Mouse (Mus musculus): ENCODE data around the gene Gm7029. TPM values are rescaled to one million over a fixed set of nuclear protein-coding genes. Genes with fewer than 3 reads are reported as not detected.

Gene Gm7029
- not detected in 2 replicates for polyA plus RNA-seq (2015; fragmentation: Nextera tagmentation; extraction: Ambion mirVana)

DNA sequence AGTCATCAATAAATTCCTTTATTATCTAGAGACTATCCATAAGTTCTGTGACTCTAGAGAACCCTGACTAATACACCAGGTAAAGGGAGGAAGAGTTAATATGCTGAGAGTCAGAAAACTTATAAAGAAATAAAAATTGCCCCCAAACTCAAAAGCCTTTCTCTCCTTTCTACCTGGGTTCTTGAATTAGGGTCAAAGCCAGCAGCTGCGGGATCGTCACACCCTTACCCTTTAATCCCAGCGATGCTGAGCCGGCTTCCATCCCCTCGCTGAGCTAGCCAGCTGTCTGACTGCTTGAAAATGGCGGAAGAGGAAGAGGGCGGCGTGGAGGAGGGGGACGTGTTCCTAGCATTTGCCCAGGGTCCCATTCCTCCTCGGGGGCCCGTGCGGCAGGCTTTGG lies at the start of gene Gm7029:
Gm7029 (plus strand) TSS at position 301 of the 400 bp plus-strand sequence.

DNA sequence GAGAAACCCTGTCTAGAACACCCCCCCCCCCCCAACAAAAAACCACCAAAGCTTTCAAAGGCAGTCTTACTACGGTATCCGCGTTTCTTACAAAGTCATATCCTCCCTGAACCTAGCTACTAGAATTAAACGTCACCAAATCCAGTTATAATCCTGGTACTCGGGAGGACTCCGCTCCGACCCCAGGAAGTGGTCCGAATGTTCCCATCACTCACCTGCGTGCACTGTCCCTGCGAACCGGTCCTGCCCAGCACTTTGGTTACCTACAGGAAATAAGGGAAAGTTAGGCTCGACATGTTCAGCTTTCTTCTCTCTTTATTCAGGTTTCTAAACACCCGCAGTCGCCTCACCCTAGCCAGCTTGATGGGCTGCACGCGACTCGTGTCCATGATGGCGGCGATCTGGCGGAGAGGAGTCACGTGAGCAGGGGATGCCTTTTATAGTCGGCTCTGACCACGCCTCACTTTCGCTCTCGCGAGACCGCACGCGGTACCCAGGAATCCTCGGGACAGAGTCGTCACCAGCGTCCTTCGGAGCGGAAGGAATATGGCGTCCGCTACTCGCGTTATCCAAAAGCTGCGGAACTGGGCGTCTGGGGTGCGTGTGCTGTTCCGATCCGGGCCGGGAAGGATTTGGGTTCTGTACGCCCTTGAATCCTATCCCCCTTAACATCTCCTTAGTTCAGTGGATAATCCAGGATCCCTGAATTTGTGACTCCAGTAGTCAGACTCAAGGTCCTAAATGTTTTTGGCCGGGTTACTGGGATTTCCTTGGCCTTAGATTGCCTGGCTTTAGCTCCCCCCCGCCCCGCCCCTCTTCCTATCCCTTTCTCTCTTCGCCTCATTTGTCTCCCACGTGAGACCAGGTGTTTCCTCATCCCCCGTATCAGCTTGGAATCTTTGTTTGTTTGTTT lies 49.3 kb upstream of the Gm7029 start, which contains the start of the genes Rps28 and Ndufa7:
Rps28 (minus strand) TSS at position 479 of the 913 bp plus-strand sequence.
Ndufa7 (plus strand) TSS at position 489 of the 913 bp plus-strand sequence.

DNA sequence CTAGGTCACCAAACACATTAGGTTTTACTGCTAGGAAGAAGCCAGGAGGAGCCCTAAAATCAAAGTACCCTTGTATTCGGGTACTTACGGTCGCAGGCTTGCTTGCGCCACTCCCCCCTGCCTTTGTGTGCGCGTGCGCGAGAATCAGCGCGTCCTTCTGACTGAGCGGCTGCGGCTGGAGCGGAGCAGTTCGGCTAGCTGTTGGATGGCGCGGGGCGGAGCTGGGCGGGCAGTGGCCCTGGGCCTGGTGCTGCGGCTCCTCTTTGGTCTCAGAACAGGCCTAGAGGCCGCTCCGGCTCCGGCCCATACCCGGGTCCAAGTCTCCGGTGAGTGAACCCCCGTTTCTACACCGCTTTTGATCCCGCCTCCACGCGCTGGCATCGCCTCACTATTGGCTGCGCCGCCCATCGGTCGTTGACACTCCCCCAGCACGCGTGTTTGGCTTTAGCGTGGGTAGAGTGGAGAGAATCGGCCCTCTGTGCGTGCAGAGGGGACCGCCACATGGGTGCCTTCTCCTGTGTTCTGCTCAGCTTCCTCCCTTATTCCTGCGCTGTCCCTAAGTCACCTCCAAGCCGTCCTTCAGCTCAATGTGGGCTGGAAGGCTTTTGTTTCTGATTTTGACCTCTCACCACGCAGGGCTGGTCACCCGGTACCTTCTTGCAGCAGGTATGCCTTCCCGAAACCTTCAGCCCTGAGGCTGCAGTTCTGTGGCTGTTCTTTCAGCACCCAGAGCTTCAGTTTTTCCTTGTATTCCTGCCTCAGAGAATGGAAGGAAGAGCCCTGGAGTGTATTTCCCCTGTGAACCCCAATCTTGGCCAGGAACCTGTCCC lies 30.5 kb upstream of the Gm7029 start, which contains the start of gene Cd320:
Cd320 (plus strand) TSS at position 126 of the 830 bp plus-strand sequence.

DNA sequence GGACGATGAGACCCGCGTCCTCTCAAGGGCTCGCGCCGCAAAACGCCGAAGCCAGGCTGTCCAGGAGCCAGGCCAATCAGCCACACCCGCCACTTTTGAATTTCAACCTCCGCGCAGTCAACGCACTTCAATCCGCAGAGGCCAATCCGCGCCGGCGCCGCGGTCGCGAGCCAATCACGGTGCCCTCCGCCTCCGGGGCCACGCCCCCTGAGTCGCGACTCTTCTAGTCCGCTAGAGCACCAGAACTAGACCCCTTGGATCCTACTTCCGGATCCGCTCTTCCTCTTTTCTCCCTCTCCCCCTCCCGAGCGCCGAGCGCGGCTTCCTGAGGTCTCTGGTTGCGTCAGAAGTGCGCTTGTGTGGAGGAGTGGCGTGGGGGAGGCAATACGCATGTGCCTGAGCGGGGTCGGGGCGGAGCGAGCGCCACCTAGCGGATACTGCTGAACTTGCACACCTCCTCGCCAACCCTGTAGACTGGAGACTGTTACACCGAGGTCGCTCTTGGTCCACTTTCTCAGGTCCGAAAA lies 17.0 kb downstream of the Gm7029 start, which contains the start of gene Kifc1:
Kifc1 (minus strand) TSS at position 129 of the 527 bp plus-strand sequence.

DNA sequence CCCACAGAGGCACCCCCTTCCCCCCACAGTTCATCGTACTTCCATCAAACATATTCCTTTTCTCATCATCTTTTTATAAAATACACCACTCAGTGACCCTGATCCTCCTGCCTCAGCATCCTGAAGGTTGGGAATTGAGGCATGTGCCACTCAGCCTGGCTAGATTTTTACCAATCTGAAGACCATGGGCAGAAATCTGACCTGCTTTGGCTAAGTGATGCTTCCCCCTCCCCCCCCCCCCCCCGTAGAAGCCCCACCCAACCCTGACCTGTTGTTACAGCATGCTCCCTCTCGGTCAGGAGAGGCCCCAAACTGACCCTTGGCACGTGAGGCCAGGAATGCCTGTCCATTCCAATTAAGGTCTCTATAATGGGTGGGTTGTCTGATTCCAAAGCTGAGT lies 31.2 kb downstream of the Gm7029 start, which contains the start of gene Platr17:
Platr17 (plus strand) TSS at position 301 of the 400 bp plus-strand sequence.

DNA sequence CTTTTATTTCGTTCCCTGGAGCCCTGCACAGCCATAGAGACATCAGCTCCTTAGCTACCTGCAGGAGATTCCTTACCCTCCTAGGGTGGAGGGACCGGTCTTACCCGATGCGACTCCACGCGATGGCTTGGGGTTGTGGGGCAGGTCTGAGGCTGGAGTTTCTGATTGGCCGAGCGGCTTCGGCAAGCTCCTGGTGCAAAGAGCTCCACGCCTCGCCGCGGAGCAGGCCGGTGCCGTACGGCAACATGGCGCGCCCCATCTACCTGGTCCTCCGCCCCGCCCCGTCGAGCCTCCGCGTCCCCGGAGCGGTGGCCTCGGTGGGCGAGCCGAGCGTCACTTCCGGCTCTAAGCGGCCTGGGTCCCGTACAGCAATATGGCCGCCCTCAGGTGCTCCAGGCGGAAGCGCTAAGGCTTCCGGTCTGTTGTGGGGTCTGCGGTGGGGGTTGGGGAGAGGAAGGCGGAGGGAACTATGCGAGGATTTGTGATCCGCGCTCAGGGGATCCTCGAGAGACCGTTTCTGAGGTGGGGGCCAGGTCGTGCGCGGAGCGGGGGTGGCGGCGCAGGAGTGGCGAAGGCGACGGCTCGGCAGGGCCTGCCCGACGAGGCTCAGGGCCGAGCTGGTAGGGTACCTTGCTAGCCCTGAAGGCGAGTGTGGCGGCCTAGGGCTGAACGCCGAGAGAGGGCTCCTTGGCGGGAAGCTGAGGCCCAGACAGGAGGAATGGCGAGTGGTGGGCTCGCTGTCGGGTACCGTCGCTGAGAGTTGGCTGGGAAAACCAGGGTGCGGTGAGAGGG lies 35.6 kb downstream of the Gm7029 start, which contains the start of gene Daxx:
Daxx (plus strand) TSS at position 338 of the 792 bp plus-strand sequence.

DNA sequence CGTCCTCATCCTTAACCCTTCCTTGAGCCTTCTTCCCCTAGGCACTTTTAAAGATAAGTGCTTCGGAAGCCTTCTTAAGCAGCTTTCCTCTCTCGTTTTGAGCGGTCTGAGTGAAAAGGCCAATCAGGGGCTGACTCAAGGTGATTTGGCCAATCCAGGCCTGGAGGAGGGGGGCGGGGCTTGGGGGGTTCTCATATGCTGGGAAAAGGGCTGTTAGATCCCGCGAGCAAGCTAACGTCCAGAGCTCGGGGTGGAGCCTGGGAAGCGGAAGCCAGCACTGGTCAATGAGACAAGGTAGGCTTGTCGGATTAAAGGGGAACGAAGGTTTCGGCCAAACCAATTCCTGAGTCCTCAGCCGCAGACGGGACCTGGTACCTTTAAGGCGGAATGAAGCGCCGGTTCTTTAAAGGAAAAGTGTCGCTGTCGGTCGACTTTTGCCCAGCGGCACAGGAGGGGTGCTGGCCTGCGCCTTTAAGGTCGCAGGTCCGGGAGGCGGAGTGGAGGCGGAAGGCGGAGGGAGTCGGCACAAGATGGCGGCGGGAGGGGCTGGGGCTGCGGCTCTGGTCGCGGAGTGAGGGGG lies 42.1 kb downstream of the Gm7029 start, which contains the start of the genes Tapbp and Zbtb22:
Tapbp (plus strand) TSS at position 229 of the 580 bp plus-strand sequence.
Zbtb22 (plus strand) TSS at position 234 of the 580 bp plus-strand sequence.

Small RNAs within 50 kb of the gene (microRNA-seq; reads per million reads assigned to microRNA genes)
- not detected for gene Gm27740 (ENCODE audit: borderline replicate concordance, insufficient number of aligned reads)

Other genes with a start within 250 kb of the Gm7029 start
- 32.0 and 42.3 TPM in 2 replicates for gene Zfp414, start 244.7 kb upstream of the Gm7029 start, polyA plus RNA-seq (2015; fragmentation: Nextera tagmentation; extraction: Ambion mirVana)
- gene Pram1, start 235.8 kb upstream of the Gm7029 start, polyA plus RNA-seq (2015; fragmentation: Nextera tagmentation; extraction: Ambion mirVana), result 0.71 TPM in 1 of 2 replicates, not detected in the other
- gene Hnrnpm, start 187.0 kb upstream of the Gm7029 start, polyA plus RNA-seq (2015; fragmentation: Nextera tagmentation; extraction: Ambion mirVana), result 123 and 153 TPM in 2 replicates
- 84.2 and 105 TPM in 2 replicates for gene March2, start 155.2 kb upstream of the Gm7029 start, polyA plus RNA-seq (2015; fragmentation: Nextera tagmentation; extraction: Ambion mirVana)
- gene Rab11b, start 113.3 kb upstream of the Gm7029 start, polyA plus RNA-seq (2015; fragmentation: Nextera tagmentation; extraction: Ambion mirVana), result 248 and 296 TPM in 2 replicates
- 84.8 and 87.3 TPM in 2 replicates for gene Angptl4, start 92.0 kb upstream of the Gm7029 start, polyA plus RNA-seq (2015; fragmentation: Nextera tagmentation; extraction: Ambion mirVana)
- 50.5 and 107 TPM in 2 replicates for gene Kank3, start 63.3 kb upstream of the Gm7029 start, polyA plus RNA-seq (2015; fragmentation: Nextera tagmentation; extraction: Ambion mirVana)
- 1,247 and 1,332 TPM in 2 replicates for gene Rps28, start 49.3 kb upstream of the Gm7029 start, polyA plus RNA-seq (2015; fragmentation: Nextera tagmentation; extraction: Ambion mirVana)
- gene Ndufa7, start 49.3 kb upstream of the Gm7029 start, polyA plus RNA-seq (2015; fragmentation: Nextera tagmentation; extraction: Ambion mirVana), result 987 and 1,283 TPM in 2 replicates
- 89.3 and 138 TPM in 2 replicates for gene Cd320, start 30.7 kb upstream of the Gm7029 start, polyA plus RNA-seq (2015; fragmentation: Nextera tagmentation; extraction: Ambion mirVana)
- 2.3 and 3.1 TPM in 2 replicates for gene Kifc1, start 16.8 kb downstream of the Gm7029 start, polyA plus RNA-seq (2015; fragmentation: Nextera tagmentation; extraction: Ambion mirVana)
- 0.27 TPM in 1 of 2 replicates, not detected in the other for gene Platr17, start 31.3 kb downstream of the Gm7029 start, polyA plus RNA-seq (2015; fragmentation: Nextera tagmentation; extraction: Ambion mirVana)
- gene Daxx, start 35.6 kb downstream of the Gm7029 start, polyA plus RNA-seq (2015; fragmentation: Nextera tagmentation; extraction: Ambion mirVana), result 23.8 and 32.1 TPM in 2 replicates
- gene Tapbp, start 42.1 kb downstream of the Gm7029 start, polyA plus RNA-seq (2015; fragmentation: Nextera tagmentation; extraction: Ambion mirVana), result 72.5 and 91.8 TPM in 2 replicates
- gene Zbtb22, start 42.1 kb downstream of the Gm7029 start, polyA plus RNA-seq (2015; fragmentation: Nextera tagmentation; extraction: Ambion mirVana), result 14.6 and 16.5 TPM in 2 replicates
- gene Rgl2, start 55.7 kb downstream of the Gm7029 start, polyA plus RNA-seq (2015; fragmentation: Nextera tagmentation; extraction: Ambion mirVana), result 20.0 and 32.4 TPM in 2 replicates
- 108 and 142 TPM in 2 replicates for gene Pfdn6, start 66.5 kb downstream of the Gm7029 start, polyA plus RNA-seq (2015; fragmentation: Nextera tagmentation; extraction: Ambion mirVana)
- gene Wdr46, start 66.8 kb downstream of the Gm7029 start, polyA plus RNA-seq (2015; fragmentation: Nextera tagmentation; extraction: Ambion mirVana), result 17.5 and 21.3 TPM in 2 replicates
- gene B3galt4, start 77.7 kb downstream of the Gm7029 start, polyA plus RNA-seq (2015; fragmentation: Nextera tagmentation; extraction: Ambion mirVana), result 7.6 and 8.1 TPM in 2 replicates
- 28.4 and 40.1 TPM in 2 replicates for gene Vps52, start 82.0 kb downstream of the Gm7029 start, polyA plus RNA-seq (2015; fragmentation: Nextera tagmentation; extraction: Ambion mirVana)
- gene Rps18, start 82.2 kb downstream of the Gm7029 start, polyA plus RNA-seq (2015; fragmentation: Nextera tagmentation; extraction: Ambion mirVana), result 2,003 and 3,084 TPM in 2 replicates
- 146 and 274 TPM in 2 replicates for gene H2-K1, start 126.5 kb downstream of the Gm7029 start, polyA plus RNA-seq (2015; fragmentation: Nextera tagmentation; extraction: Ambion mirVana)
- 22.3 and 29.6 TPM in 2 replicates for gene Ring1, start 150.8 kb downstream of the Gm7029 start, polyA plus RNA-seq (2015; fragmentation: Nextera tagmentation; extraction: Ambion mirVana)
- 105 and 163 TPM in 2 replicates for gene H2-Ke6, start 154.2 kb downstream of the Gm7029 start, polyA plus RNA-seq (2015; fragmentation: Nextera tagmentation; extraction: Ambion mirVana)
- gene Slc39a7, start 157.8 kb downstream of the Gm7029 start, polyA plus RNA-seq (2015; fragmentation: Nextera tagmentation; extraction: Ambion mirVana), result 99.2 and 160 TPM in 2 replicates
- 33.2 and 38.4 TPM in 2 replicates for gene Rxrb, start 158.0 kb downstream of the Gm7029 start, polyA plus RNA-seq (2015; fragmentation: Nextera tagmentation; extraction: Ambion mirVana)
- gene Col11a2, start 165.6 kb downstream of the Gm7029 start, polyA plus RNA-seq (2015; fragmentation: Nextera tagmentation; extraction: Ambion mirVana), result 0.25 and 0.80 TPM in 2 replicates
- 0.25 TPM in 1 of 2 replicates, not detected in the other for gene H2-Oa, start 218.5 kb downstream of the Gm7029 start, polyA plus RNA-seq (2015; fragmentation: Nextera tagmentation; extraction: Ambion mirVana)
- gene H2-DMa, start 245.7 kb downstream of the Gm7029 start, polyA plus RNA-seq (2015; fragmentation: Nextera tagmentation; extraction: Ambion mirVana), result 10.2 and 13.7 TPM in 2 replicates
- gene Brd2, start 248.8 kb downstream of the Gm7029 start, polyA plus RNA-seq (2015; fragmentation: Nextera tagmentation; extraction: Ambion mirVana), result 69.4 and 71.0 TPM in 2 replicates